ENCODE assay signal across 10 mouse cellular contexts in the genomic region with DNA sequence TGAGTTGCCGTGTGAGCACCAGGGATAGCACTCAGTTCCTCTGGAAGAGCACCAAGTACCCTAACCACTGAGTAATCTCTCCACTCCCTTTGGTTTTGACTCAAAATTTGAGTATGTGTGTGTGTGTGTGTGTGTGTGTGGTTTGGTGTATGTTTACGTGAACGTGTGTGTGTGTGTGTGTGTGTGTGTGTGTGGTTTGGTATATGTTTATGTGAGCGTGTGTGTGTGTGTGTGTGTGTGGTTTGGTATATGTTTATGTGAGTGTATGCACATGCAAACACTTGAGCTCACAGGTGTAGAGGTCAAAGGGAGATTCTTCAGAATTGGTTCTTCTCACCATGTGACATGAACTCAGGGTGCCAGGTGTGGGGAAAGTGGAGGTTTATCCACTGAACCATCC. TPM values are rescaled to one million over a fixed set of nuclear protein-coding genes. Genes with fewer than 3 reads are reported as not detected.
DNase-seq lines count a peak whose midpoint lies in the region; ATAC-seq lines count a peak whose summit lies in the region.
"Had no signal": no experiment of that assay in that cellular context is flagged by ENCODE, and none has a peak within 500 bp of the region (broad histone marks: within the 10 kb centered on the region; RNA-seq: fewer than 3 reads in every experiment).

No protein-coding gene starts in this region.

- H3K27ac ChIP-seq in heart, embryonic 16.5 days (ENCODE audit: low read length): no peak overlapping the region
- H3K27ac ChIP-seq in embryonic facial prominence, embryonic 14.5 days (replicated peaks; ENCODE audit: low read depth, low read length): no peak overlapping the region
- no peak overlapping the region for H3K27ac ChIP-seq in midbrain, embryonic 15.5 days

- 60% methylated on average over 4 of the region's 4 CpGs for WGBS in heart, embryonic 16.5 days
- WGBS in embryonic facial prominence, embryonic 14.5 days: 68% methylated on average over 4 of the region's 4 CpGs
- WGBS in midbrain, embryonic 15.5 days: 59% methylated on average over 4 of the region's 4 CpGs

- no peak overlapping the region for H3K4me2 ChIP-seq in heart, embryonic 16.5 days (ENCODE audit: low read depth, low read length)
- no peak overlapping the region for H3K4me2 ChIP-seq in embryonic facial prominence, embryonic 14.5 days (ENCODE audit: low read depth, low read length)
- H3K4me2 ChIP-seq in midbrain, embryonic 15.5 days: no peak overlapping the region

- H3K27me3 ChIP-seq in heart, embryonic 16.5 days (ENCODE audit: control insufficient read depth, insufficient read depth, low read length): no peaks in the 10 kb centered on the region
- no peaks in the 10 kb centered on the region for H3K27me3 ChIP-seq in embryonic facial prominence, embryonic 14.5 days (replicated peaks; ENCODE audit: control insufficient read depth, insufficient read depth, low read length)
- H3K27me3 ChIP-seq in midbrain, embryonic 15.5 days (replicated peaks): no peaks in the 10 kb centered on the region

- H3K4me1 ChIP-seq in heart, embryonic 16.5 days (ENCODE audit: control insufficient read depth, insufficient read depth, low read length): no peaks in the 10 kb centered on the region
- no peaks in the 10 kb centered on the region for H3K4me1 ChIP-seq in embryonic facial prominence, embryonic 14.5 days (ENCODE audit: control insufficient read depth, insufficient read depth, low read length)
- H3K4me1 ChIP-seq in midbrain, embryonic 15.5 days: no peaks in the 10 kb centered on the region

- ATAC-seq in heart, embryonic 16.5 days (replicated peaks; ENCODE audit: extremely low read depth, insufficient read depth, low FRiP score): peak; percentile 87
- ATAC-seq in embryonic facial prominence, embryonic 14.5 days (ENCODE audit: low read depth): peak; percentile 84; the same call in 1 of the 2 replicates
- peak; percentile 94 for ATAC-seq in midbrain, embryonic 15.5 days (replicated peaks)

- H3K9me3 ChIP-seq in heart, embryonic 16.5 days (replicated peaks; ENCODE audit: control insufficient read depth, low read length): no peaks in the 10 kb centered on the region
- no peaks in the 10 kb centered on the region for H3K9me3 ChIP-seq in embryonic facial prominence, embryonic 14.5 days (ENCODE audit: control insufficient read depth, low read length)
- H3K9me3 ChIP-seq in midbrain, embryonic 15.5 days: no peaks in the 10 kb centered on the region

- no peak overlapping the region for H3K4me3 ChIP-seq in heart, embryonic 16.5 days (ENCODE audit: low read length)
- no peak overlapping the region for H3K4me3 ChIP-seq in embryonic facial prominence, embryonic 14.5 days (ENCODE audit: low read depth, low read length)
- H3K4me3 ChIP-seq in midbrain, embryonic 15.5 days: no peak overlapping the region

- intact Hi-C loops in heart, postnatal 36 days (cut with DNase I): no loop called here

- no peaks in the 10 kb centered on the region for H3K36me3 ChIP-seq in heart, embryonic 16.5 days (ENCODE audit: control insufficient read depth, insufficient read depth)
- H3K36me3 ChIP-seq in embryonic facial prominence, embryonic 14.5 days (ENCODE audit: control insufficient read depth, insufficient read depth, low read length): no peaks in the 10 kb centered on the region
- no peaks in the 10 kb centered on the region for H3K36me3 ChIP-seq in midbrain, embryonic 15.5 days (replicated peaks)

- no peak for DNase-seq in heart, postnatal 36 days
- no peak for DNase-seq in embryonic facial prominence, embryonic 14.5 days (ENCODE audit: low spot score)
- DNase-seq in induced T-regulatory cell, adult 2 months (ENCODE audit: low read depth): peak; percentile 14
- no peak for DNase-seq in adrenal gland, postnatal 4 days (ENCODE audit: low spot score in 2 of 2)
- no peak for DNase-seq in Muller cell, postnatal 12 days (ENCODE audit: inconsistent ontology term)
- no peak for DNase-seq in adrenal gland, adult 18-20 months (ENCODE audit: low spot score in 2 of 2)
- DNase-seq: cerebellum, adult 2 months; kidney, adult 9 months had no signal

- no peak overlapping the region for H3K9ac ChIP-seq in heart, embryonic 16.5 days (ENCODE audit: low read length)
- H3K9ac ChIP-seq in embryonic facial prominence, embryonic 14.5 days (ENCODE audit: low read depth, low read length): no peak overlapping the region
- H3K9ac ChIP-seq in midbrain, embryonic 15.5 days: no peak overlapping the region

RNA-seq across cellular contexts. Expression of a gene that starts 11.7 kb away (rescaled TPM):
- 4.9 and 5.4 TPM in 2 replicates for polyA plus RNA-seq in heart, embryonic 16.5 days (2015; fragmentation: Nextera tagmentation; extraction: Ambion mirVana)
- not detected for total RNA-seq in heart, postnatal 36 days (2021)
- polyA plus RNA-seq in embryonic facial prominence, embryonic 14.5 days (2014; fragmentation: Nextera tagmentation; extraction: Ambion mirVana): 0.47 and 0.60 TPM in 2 replicates
- 0.43 and 0.57 TPM in 2 replicates for polyA plus RNA-seq in midbrain, embryonic 15.5 days (2015; fragmentation: Nextera tagmentation; extraction: Ambion mirVana)
- total RNA-seq in adrenal gland, postnatal 4 days (2021): under 1 TPM; 0.34 to 0.50 TPM
- under 1 TPM in 1 of 2 experiments, not detected in 1; 0.38 TPM for total RNA-seq in adrenal gland, adult 18-20 months (2021)

RNA-seq across cellular contexts. Expression of a gene that starts 31.0 kb away (rescaled TPM):
- 2.1 and 2.3 TPM in 2 replicates for polyA plus RNA-seq in heart, embryonic 16.5 days (2015; fragmentation: Nextera tagmentation; extraction: Ambion mirVana)
- total RNA-seq in heart, postnatal 36 days (2021): 1 to 10 TPM; 1.1 to 1.4 TPM
- 7.5 and 11.9 TPM in 2 replicates for polyA plus RNA-seq in embryonic facial prominence, embryonic 14.5 days (2014; fragmentation: Nextera tagmentation; extraction: Ambion mirVana)
- polyA plus RNA-seq in midbrain, embryonic 15.5 days (2015; fragmentation: Nextera tagmentation; extraction: Ambion mirVana): 51.8 and 53.5 TPM in 2 replicates
- total RNA-seq in adrenal gland, postnatal 4 days (2021): 10 to 100 TPM; 14.2 to 18.5 TPM
- 1 to 10 TPM; 4.1 to 8.0 TPM for total RNA-seq in adrenal gland, adult 18-20 months (2021)

RNA-seq across cellular contexts. Expression of a gene that starts 40.9 kb away (rescaled TPM):
- 16.3 and 18.1 TPM in 2 replicates for polyA plus RNA-seq in heart, embryonic 16.5 days (2015; fragmentation: Nextera tagmentation; extraction: Ambion mirVana)
- total RNA-seq in heart, postnatal 36 days (2021): 10 to 100 TPM in 1 of 2 experiments, 1 to 10 TPM in 1; 8.1 to 14.3 TPM
- 18.2 and 22.0 TPM in 2 replicates for polyA plus RNA-seq in embryonic facial prominence, embryonic 14.5 days (2014; fragmentation: Nextera tagmentation; extraction: Ambion mirVana)
- polyA plus RNA-seq in midbrain, embryonic 15.5 days (2015; fragmentation: Nextera tagmentation; extraction: Ambion mirVana): 42.5 and 45.5 TPM in 2 replicates
- 10 to 100 TPM; 44.4 to 47.5 TPM for total RNA-seq in adrenal gland, postnatal 4 days (2021)
- 10 to 100 TPM; 37.4 to 40.7 TPM for total RNA-seq in adrenal gland, adult 18-20 months (2021)

RNA-seq across cellular contexts. Expression of a gene that starts 55.9 kb away (rescaled TPM):
- polyA plus RNA-seq in heart, embryonic 16.5 days (2015; fragmentation: Nextera tagmentation; extraction: Ambion mirVana): 51.9 and 55.0 TPM in 2 replicates
- total RNA-seq in heart, postnatal 36 days (2021): 10 to 100 TPM; 22.9 to 23.2 TPM
- polyA plus RNA-seq in embryonic facial prominence, embryonic 14.5 days (2014; fragmentation: Nextera tagmentation; extraction: Ambion mirVana): 36.5 and 40.1 TPM in 2 replicates
- polyA plus RNA-seq in midbrain, embryonic 15.5 days (2015; fragmentation: Nextera tagmentation; extraction: Ambion mirVana): 126 and 130 TPM in 2 replicates
- total RNA-seq in adrenal gland, postnatal 4 days (2021): 10 to 100 TPM; 50.5 to 53.2 TPM
- 10 to 100 TPM; 40.9 to 42.8 TPM for total RNA-seq in adrenal gland, adult 18-20 months (2021)
